Mouse (Mus musculus) kidney, embryonic 15.5 days (tissue): Measurements from ENCODE around the gene Ano5. TPM values are rescaled to one million over a fixed set of nuclear protein-coding genes. Genes with fewer than 3 reads are reported as not detected.

Source experiments
- ATAC-seq: fragments of 200-750 bp; cut with Nextera tagmentation; replicated peaks from 2 replicates; pipeline ENCODE4 v1.8.0; 2017; ENCODE audit warnings: moderate TSS enrichment; ENCODE audit not compliant: low FRiP score
- H3K27ac ChIP-seq: fragments of 300-500 bp; sonication (generic); 2 replicates; pipeline ENCODE4 v1.5.1; 2015; ENCODE audit warnings: mild to moderate bottlenecking, inconsistent platforms
- H3K27me3 ChIP-seq: fragments of 300-500 bp; sonication (generic); 2 replicates; pipeline ENCODE4 v1.6.1; 2015; ENCODE audit warnings: inconsistent platforms
- H3K36me3 ChIP-seq: fragments of 300-500 bp; sonication (generic); 2 replicates; pipeline ENCODE4 v1.6.1; 2015; ENCODE audit warnings: inconsistent platforms
- H3K4me1 ChIP-seq: fragments of 300-500 bp; sonication (generic); 2 replicates; pipeline ENCODE4 v1.6.1; 2015; ENCODE audit warnings: inconsistent platforms
- H3K4me2 ChIP-seq: fragments of 300-500 bp; sonication (generic); 2 replicates; pipeline ENCODE4 v1.6.1; 2015; ENCODE audit warnings: moderate library complexity, mild to moderate bottlenecking, inconsistent platforms
- H3K4me3 ChIP-seq: fragments of 300-500 bp; sonication (generic); replicated peaks from 2 replicates; pipeline ENCODE4 v1.5.1; 2015; ENCODE audit warnings: mild to moderate bottlenecking, inconsistent platforms
- H3K9ac ChIP-seq: fragments of 300-500 bp; sonication (generic); 2 replicates; pipeline ENCODE4 v1.6.1; 2015; ENCODE audit warnings: mild to moderate bottlenecking, inconsistent platforms
- H3K9me3 ChIP-seq: fragments of 300-500 bp; sonication (generic); replicated peaks from 2 replicates; pipeline ENCODE4 v1.6.1; 2016; ENCODE audit warnings: inconsistent platforms
- WGBS: fragments of 180-500 bp; shearing (Covaris S2); methylation state at CpG from one replicate; pipeline ENCODE4 v1.1.7; 2015; ENCODE audit warnings: mixed read lengths; 5-methylcytosine and 5-hydroxymethylcytosine counted together
- polyA plus RNA-seq: library from polyadenylated mRNA; unstranded; fragments of >200 nt; fragmentation: Nextera tagmentation; extraction: Ambion mirVana; gene quantifications from 2 replicates; pipeline ENCODE4 v1.2.1, GENCODE M21; 2015

Ano5 gene
- polyA plus RNA-seq, 1 experiment from 2014 or later = 0.48 TPM

GRCm38 (mm10) chr7:51632543-51633229, 121.9 kb downstream of the Ano5 start:
- Histone ChIP-seq H3K9ac (no peak overlapping the region), H3K36me3 (no peaks in the 10 kb centered on the region), H3K9me3 (no peaks in the 10 kb centered on the region), H3K4me1 (no peaks in the 10 kb centered on the region), H3K4me2 (no peak overlapping the region), H3K4me3 (no peak overlapping the region), H3K27ac (no peak overlapping the region), H3K27me3 (peaks cover 58% of the 10 kb centered on the region)
- 7% methylated on average over 9 of the region's 9 CpGs for WGBS
- ATAC-seq = no peak

DNA sequence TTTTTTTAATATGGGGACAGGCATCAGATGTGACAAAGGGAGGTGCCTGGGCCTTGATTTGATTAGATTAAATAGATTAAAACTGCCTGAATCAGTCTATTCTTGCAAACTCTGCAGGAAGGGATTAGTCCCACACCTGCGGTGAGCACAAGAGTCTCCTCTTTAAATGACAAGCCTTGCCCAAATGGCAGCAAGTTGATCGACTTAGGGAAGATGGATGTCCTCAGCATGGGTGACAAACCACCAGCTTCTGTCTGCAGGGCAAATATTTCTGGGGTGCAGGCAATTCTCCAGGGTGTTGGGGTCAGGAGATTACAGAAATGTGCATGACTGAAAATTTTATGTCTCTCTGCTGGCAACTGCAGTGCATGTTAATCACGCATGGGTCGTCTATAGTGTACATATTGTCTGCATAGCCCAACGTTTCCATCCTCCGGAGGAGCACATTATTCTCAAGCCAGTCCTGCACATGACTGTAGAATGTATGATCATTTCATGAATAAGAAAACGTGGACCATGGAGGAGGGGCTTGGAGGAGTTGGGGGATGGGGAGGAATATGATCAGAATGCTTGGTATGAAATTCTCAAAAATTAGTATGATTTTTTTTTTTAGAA, 122.5 kb downstream of the Ano5 start:
- Histone ChIP-seq H3K9ac (no peak overlapping the region), H3K4me1 (no peaks in the 10 kb centered on the region), H3K27ac (no peak overlapping the region), H3K27me3 (peaks cover 54% of the 10 kb centered on the region), H3K36me3 (no peaks in the 10 kb centered on the region), H3K4me3 (no peak overlapping the region), H3K4me2 (no peak overlapping the region), H3K9me3 (no peaks in the 10 kb centered on the region)
- 17% methylated on average over 7 of the region's 7 CpGs for WGBS
- no peak for ATAC-seq

Other genes with a start within 250 kb of the Ano5 start
- not detected in 2 replicates for gene Slc17a6, start 111.0 kb downstream of the Ano5 start, polyA plus RNA-seq